In genomic region chr12:111450359-111450758, GRCm38 (mm10) we compare ENCODE assay signal across 9 mouse cellular contexts. TPM values are rescaled to one million over a fixed set of nuclear protein-coding genes. Genes with fewer than 3 reads are reported as not detected.
DNase-seq lines count a peak whose midpoint lies in the region; ATAC-seq lines count a peak whose summit lies in the region.
"Had no signal": no experiment of that assay in that cellular context is flagged by ENCODE, and none has a peak within 500 bp of the region (broad histone marks: within the 10 kb centered on the region; RNA-seq: fewer than 3 reads in every experiment).

No protein-coding gene starts in this region.

- no peaks in the 10 kb centered on the region for H3K36me3 ChIP-seq in heart, embryonic 15.5 days
- H3K36me3 ChIP-seq: neural tube, embryonic 13.5 days had no signal

- H3K9ac ChIP-seq in heart, embryonic 15.5 days = no peak overlapping the region; the same call in 1 of the 2 replicates
- H3K9ac ChIP-seq: neural tube, embryonic 13.5 days had no signal

- DNase-seq in 3T3-L1 (ENCODE audit: low read depth, low spot score) (peak; percentile 53), MN1 (ENCODE audit: low spot score) (peak; percentile 47)
- peak; percentile 80 for DNase-seq in kidney, postnatal 10 days
- no peak for DNase-seq in cerebellum, adult 11-12 months
- DNase-seq in frontal cortex, postnatal 36 days (ENCODE audit: low spot score in 2 of 2) = no peak
- DNase-seq in natural killer cell, adult 2 months (ENCODE audit: low spot score in 2 of 2) = no peak
- DNase-seq: thymus, postnatal 14 days had no signal

- H3K4me3 ChIP-seq in heart, embryonic 15.5 days = no peak overlapping the region
- H3K4me3 ChIP-seq: neural tube, embryonic 13.5 days had no signal

- H3K27me3 ChIP-seq in heart, embryonic 15.5 days = peaks cover 90% of the 10 kb centered on the region

- H3K27ac ChIP-seq in heart, embryonic 15.5 days = 0 out of 2 replicates have a peak overlapping the region, but pooled peaks have one; percentile 19
- H3K27ac ChIP-seq: neural tube, embryonic 13.5 days had no signal

- peaks cover 63% of the 10 kb centered on the region for H3K4me1 ChIP-seq in heart, embryonic 15.5 days (replicated peaks)

- no peak for ATAC-seq in heart, embryonic 15.5 days (replicated peaks; ENCODE audit: insufficient number of reproducible peaks, insufficient read depth, low FRiP score, low read depth)

- no peaks in the 10 kb centered on the region for H3K9me3 ChIP-seq in heart, embryonic 15.5 days (replicated peaks)
- H3K9me3 ChIP-seq: neural tube, embryonic 13.5 days had no signal

- WGBS in heart, embryonic 15.5 days = 32% methylated on average over 6 of the region's 6 CpGs

- H3K4me2 ChIP-seq in heart, embryonic 15.5 days = no peak overlapping the region
- H3K4me2 ChIP-seq: neural tube, embryonic 13.5 days had no signal

RNA-seq across cellular contexts. Expression of gene Tnfaip2, which starts 8.1 kb away (rescaled TPM):
- polyA plus RNA-seq in heart, embryonic 15.5 days (2015; fragmentation: Nextera tagmentation; extraction: Ambion mirVana) = 4.8 and 8.1 TPM in 2 replicates

RNA-seq across cellular contexts. Expression of gene Exoc3l4, which starts 33.5 kb away (rescaled TPM):
- 8.0 and 15.1 TPM in 2 replicates for polyA plus RNA-seq in heart, embryonic 15.5 days (2015; fragmentation: Nextera tagmentation; extraction: Ambion mirVana)

RNA-seq across cellular contexts. Expression of gene Gm266, which starts 35.3 kb away (rescaled TPM):
- 2.0 and 5.2 TPM in 2 replicates for polyA plus RNA-seq in heart, embryonic 15.5 days (2015; fragmentation: Nextera tagmentation; extraction: Ambion mirVana)

RNA-seq across cellular contexts. Expression of gene Lbhd2, which starts 43.8 kb away (rescaled TPM):
- polyA plus RNA-seq in heart, embryonic 15.5 days (2015; fragmentation: Nextera tagmentation; extraction: Ambion mirVana) = 0.45 and 1.6 TPM in 2 replicates
- polyA plus RNA-seq: neural tube, embryonic 13.5 days had no signal

Comparison
In these comparisons a context has a peak if more than half of its experiments do, and no peak if none do; other contexts are left out.
1. DNase-seq: peak in 3T3-L1 (single experiment), MN1 (single experiment) and kidney, postnatal 10 days (single experiment); none in cerebellum, adult 11-12 months (single experiment), frontal cortex, postnatal 36 days (0 of 2) and natural killer cell, adult 2 months (0 of 2).